Mouse (Mus musculus) MEL (cell line): ENCODE measurements around the gene Tubgcp6. TPM values are rescaled to one million over a fixed set of nuclear protein-coding genes. Genes with fewer than 3 reads are reported as not detected.
A peak's percentile ranks its signal among the peaks of the same experiment; 100 is the strongest.

Source experiments
- DNase-seq: peaks from one replicate; pipeline ENCODE4 v3.0.0; 2011; ENCODE audit warnings: low read depth, low spot score
- H3K27ac ChIP-seq: 2 replicates; pipeline ENCODE4 v1.5.1; 2012; ENCODE audit warnings: low read depth, mild to moderate bottlenecking, control low read depth, low read length, moderate library complexity; ENCODE audit not compliant: control insufficient read depth
- H3K27me3 ChIP-seq, 2 experiments: fragments of 150-350 bp in 1 of 2; sonication (generic) in 1 of 2; 2 replicates each; pipeline ENCODE4 v1.6.1; 2012; ENCODE audit warnings: low read length in 2 of 2, mild to moderate bottlenecking in 2 of 2, improper control_type of control experiment in 1 of 2, moderate library complexity in 1 of 2; ENCODE audit not compliant: insufficient read depth in 2 of 2, control insufficient read depth in 1 of 2
- H3K36me3 ChIP-seq, 2 experiments: 2 replicates each; pipeline ENCODE4 v1.6.1; 2012 to 2014; ENCODE audit warnings: low read length in 2 of 2, improper control_type of control experiment in 1 of 2, inconsistent platforms in 1 of 2, mild to moderate bottlenecking in 1 of 2; ENCODE audit not compliant: insufficient read depth in 2 of 2, control insufficient read depth in 1 of 2
- H3K4me1 ChIP-seq, 2 experiments: fragments of 150-350 bp in 1 of 2; sonication (generic) in 1 of 2; 2 replicates each; pipeline ENCODE4 v1.6.1; 2012; ENCODE audit warnings: low read length in 2 of 2, improper control_type of control experiment in 1 of 2, mild to moderate bottlenecking in 1 of 2; ENCODE audit not compliant: insufficient read depth in 2 of 2, control insufficient read depth in 1 of 2
- H3K4me3 ChIP-seq, 2 experiments: fragments of 150-350 bp in 1 of 2; sonication (generic) in 1 of 2; 2 replicates each; pipeline ENCODE4 v1.5.1; 2012; ENCODE audit warnings: low read depth in 2 of 2, low read length in 2 of 2, mild to moderate bottlenecking in 2 of 2, moderate library complexity in 2 of 2, control low read depth in 1 of 2, improper control_type of control experiment in 1 of 2; ENCODE audit not compliant: control insufficient read depth in 1 of 2, insufficient read depth in 1 of 2
- H3K79me2 ChIP-seq: 2 replicates; pipeline ENCODE4 v1.6.1; 2012; ENCODE audit warnings: mild to moderate bottlenecking, low read length, moderate library complexity; ENCODE audit not compliant: control insufficient read depth, poor library complexity, insufficient read depth
- H3K9ac ChIP-seq: 2 replicates; pipeline ENCODE4 v1.6.1; 2012; ENCODE audit warnings: low read depth, mild to moderate bottlenecking, control low read depth, low read length, moderate library complexity; ENCODE audit not compliant: control insufficient read depth, poor library complexity, severe bottlenecking
- H3K9me3 ChIP-seq: fragments of 150-350 bp; sonication (generic); replicated peaks from 2 replicates; pipeline ENCODE4 v1.6.1; 2012; ENCODE audit warnings: mild to moderate bottlenecking, low read length, improper control_type of control experiment, moderate library complexity; ENCODE audit not compliant: insufficient read depth
- CHD2 ChIP-seq: IDR thresholded peaks from 2 replicates; pipeline ENCODE4 v1.6.1; 2011; ENCODE audit warnings: low read length, improper control_type of control experiment
- E2F4 ChIP-seq: IDR thresholded peaks from 2 replicates; pipeline ENCODE4 v1.6.1; 2011; ENCODE audit warnings: low read depth, low read length, improper control_type of control experiment, borderline replicate concordance
- KAT2A ChIP-seq: conservative IDR thresholded peaks from 2 replicates; pipeline ENCODE4 v1.6.1; 2012; ENCODE audit warnings: low read depth, low read length, improper control_type of control experiment, inconsistent platforms
- MAFK ChIP-seq: IDR thresholded peaks from 2 replicates; pipeline ENCODE4 v1.6.1; 2011; ENCODE audit warnings: low read depth, mild to moderate bottlenecking, low read length, improper control_type of control experiment, borderline replicate concordance
- MAX ChIP-seq: IDR thresholded peaks from 2 replicates; pipeline ENCODE4 v1.6.1; 2011; ENCODE audit warnings: low read length, improper control_type of control experiment
- MAZ ChIP-seq: IDR thresholded peaks from 2 replicates; pipeline ENCODE4 v1.6.1; 2012; ENCODE audit warnings: low read depth, mild to moderate bottlenecking, inconsistent platforms, low read length, improper control_type of control experiment
- MEF2A ChIP-seq: IDR thresholded peaks from 2 replicates; pipeline ENCODE4 v1.6.1; 2014; ENCODE audit warnings: low read depth, mild to moderate bottlenecking, inconsistent platforms, low read length, improper control_type of control experiment; ENCODE audit not compliant: poor library complexity, insufficient replicate concordance, severe bottlenecking; ENCODE audit errors: extremely low read depth
- MXI1 ChIP-seq: IDR thresholded peaks from 2 replicates; pipeline ENCODE4 v1.6.1; 2011; ENCODE audit warnings: mild to moderate bottlenecking, low read depth, low read length, improper control_type of control experiment
- MYB ChIP-seq: IDR thresholded peaks from 2 replicates; pipeline ENCODE4 v1.6.1; 2011; ENCODE audit warnings: mild to moderate bottlenecking, low read depth, low read length, improper control_type of control experiment
- MYC ChIP-seq: IDR thresholded peaks from 2 replicates; pipeline ENCODE4 v1.6.1; 2011; ENCODE audit warnings: low read depth, mild to moderate bottlenecking, low read length, improper control_type of control experiment, moderate library complexity
- NELFE ChIP-seq: IDR thresholded peaks from 2 replicates; pipeline ENCODE4 v1.6.1; 2011; ENCODE audit warnings: low read depth, low read length, improper control_type of control experiment
- POLR2A ChIP-seq, 2 experiments: IDR thresholded peaks; 2 replicates each; pipeline ENCODE4 v1.6.1; 2011 to 2012; ENCODE audit warnings: low read length in 2 of 2, mild to moderate bottlenecking in 2 of 2, control low read depth in 1 of 2, improper control_type of control experiment in 1 of 2, low read depth in 1 of 2, moderate library complexity in 1 of 2; ENCODE audit not compliant: control insufficient read depth in 1 of 2, insufficient read depth in 1 of 2, poor library complexity in 1 of 2
- POLR2AphosphoS5 ChIP-seq: IDR thresholded peaks from 2 replicates; pipeline ENCODE4 v1.6.1; 2012; ENCODE audit warnings: low read depth, borderline replicate concordance, mild to moderate bottlenecking, inconsistent platforms, low read length, moderate library complexity, mixed read lengths
- RAD21 ChIP-seq: IDR thresholded peaks from 2 replicates; pipeline ENCODE4 v1.6.1; 2011; ENCODE audit warnings: mild to moderate bottlenecking, low read depth, low read length, improper control_type of control experiment
- SIN3A ChIP-seq: IDR thresholded peaks from 2 replicates; pipeline ENCODE4 v1.6.1; 2012; ENCODE audit warnings: low read length, improper control_type of control experiment, inconsistent platforms
- SMC3 ChIP-seq: IDR thresholded peaks from 2 replicates; pipeline ENCODE4 v1.6.1; 2011; ENCODE audit warnings: low read depth, low read length, improper control_type of control experiment
- TAL1 ChIP-seq: IDR thresholded peaks from 2 replicates; pipeline ENCODE4 v1.6.1; 2012; ENCODE audit warnings: mild to moderate bottlenecking, inconsistent platforms, low read length, moderate library complexity, mixed read lengths
- TBP ChIP-seq: IDR thresholded peaks from 2 replicates; pipeline ENCODE4 v1.8.0; 2011; ENCODE audit warnings: low read depth, low read length, improper control_type of control experiment
- TCF12 ChIP-seq: IDR thresholded peaks from 2 replicates; pipeline ENCODE4 v1.6.1; 2014; ENCODE audit warnings: low read depth, mild to moderate bottlenecking, inconsistent platforms, low read length, improper control_type of control experiment, moderate library complexity
- UBTF ChIP-seq: IDR thresholded peaks from 2 replicates; pipeline ENCODE4 v1.6.1; 2012; ENCODE audit warnings: low read depth, mild to moderate bottlenecking, inconsistent platforms, low read length, improper control_type of control experiment, moderate library complexity, borderline replicate concordance; ENCODE audit not compliant: insufficient read depth
- USF2 ChIP-seq, 2 experiments: IDR thresholded peaks; 2 replicates each; pipeline ENCODE4 v1.6.1; 2011 to 2012; ENCODE audit warnings: improper control_type of control experiment in 2 of 2, low read length in 2 of 2, borderline replicate concordance in 1 of 2, inconsistent platforms in 1 of 2, low read depth in 1 of 2, mild to moderate bottlenecking in 1 of 2; ENCODE audit not compliant: insufficient read depth in 1 of 2
- ZKSCAN1 ChIP-seq: IDR thresholded peaks from 2 replicates; pipeline ENCODE4 v1.6.1; 2012; ENCODE audit warnings: low read depth, mild to moderate bottlenecking, inconsistent platforms, low read length, improper control_type of control experiment, moderate library complexity
- polyA plus RNA-seq, 2 experiments: library from polyadenylated mRNA; stranded (reverse) in 1 of 2; unstranded in 1 of 2; fragments of >175 nt in 1 of 2; fragments of >200 nt in 1 of 2; gene quantifications; 2 replicates each; pipeline versions ENCODE4 v1.2.1 to v1.2.4; 2012; ENCODE audit warnings: low replicate concordance in 2 of 2, low read depth in 1 of 2; ENCODE audit not compliant: insufficient read length in 2 of 2, insufficient read depth in 1 of 2, missing spikeins in 1 of 2
- total RNA-seq: library from RNA; depleted of rRNA; stranded (reverse); fragments of 300-350 nt; gene quantifications from 2 replicates; pipeline ENCODE4 v1.2.3, GENCODE M21; 2012

Gene Tubgcp6
- total and polyA plus RNA-seq, 3 experiments: 17.5 to 25.3 TPM; not detected in 1

- no peak for TF ChIP-seq E2F4
- no peak for TF ChIP-seq MEF2A
- TF ChIP-seq MXI1: peak; percentile 87
- TF ChIP-seq POLR2A (IDR thresholded peaks at IDR 0.05; ENCODE audit: control insufficient read depth in 1 of 2, insufficient read depth in 1 of 2, low read depth in 1 of 2, low read length in 2 of 2, poor library complexity in 1 of 2): peak; percentile 43 to 72; a peak in 2 of 4 replicates
- TF ChIP-seq POLR2AphosphoS5: no peak
- peak; percentile 69 for TF ChIP-seq NELFE
- TF ChIP-seq SMC3: no peak
- TF ChIP-seq MAFK: no peak
- TF ChIP-seq MAZ: no peak
- TF ChIP-seq MYC: 0 out of 2 replicates have a peak, but pooled peaks have one; percentile 20
- peak; percentile 46; the same call in 1 of the 2 replicates for TF ChIP-seq MAX
- no peak for TF ChIP-seq RAD21
- no peak for TF ChIP-seq TAL1
- no peak for TF ChIP-seq MYB
- 0 out of 2 replicates have a peak, but pooled peaks have one; percentile 16 for TF ChIP-seq TCF12
- TF ChIP-seq USF2 (IDR thresholded peaks at IDR 0.05; ENCODE audit: borderline replicate concordance in 1 of 2, insufficient read depth in 1 of 2, low read depth in 1 of 2, low read length in 2 of 2): no peak
- no peak for TF ChIP-seq UBTF
- no peak for TF ChIP-seq CHD2
- peak; percentile 83 for TF ChIP-seq TBP
- no peak for TF ChIP-seq KAT2A
- TF ChIP-seq, all 39 proteins: peak for 12
Measured at GRCm38 (mm10) chr15:89078208-89078836, 44.6 kb downstream of the Tubgcp6 start (continued).

- peak overlapping the region; percentile 92 for H3K9ac ChIP-seq
- H3K9me3 ChIP-seq: no peaks in the 10 kb centered on the region
- no peak for TF ChIP-seq ZKSCAN1
- TF ChIP-seq POLR2A (IDR thresholded peaks at IDR 0.05; ENCODE audit: control insufficient read depth in 1 of 2, insufficient read depth in 1 of 2, low read depth in 1 of 2, low read length in 2 of 2, poor library complexity in 1 of 2): no peak
- TF ChIP-seq SIN3A: 0 out of 2 replicates have a peak, but pooled peaks have one; percentile 48
- H3K27me3 ChIP-seq: peaks cover 0 to 4% of the 10 kb centered on the region in 2 experiments; a peak in 1 of 4 replicates
- peaks cover 5 to 15% of the 10 kb centered on the region in 2 experiments for H3K36me3 ChIP-seq
- peak overlapping the region; percentile 91 to 95 for H3K4me3 ChIP-seq
- peaks cover 0 to 24% of the 10 kb centered on the region in 2 experiments; a peak in 3 of 4 replicates for H3K4me1 ChIP-seq
- peaks cover 22% of the 10 kb centered on the region for H3K79me2 ChIP-seq
- peak overlapping the region; percentile 26 for H3K27ac ChIP-seq
- peak; percentile 63 for DNase-seq
Measured at GRCm38 (mm10) chr15:89076156-89076731, 46.7 kb downstream of the Tubgcp6 start.
